Mouse (Mus musculus) CH12.LX (cell line): ENCODE measurements around the gene Os9. TPM values are rescaled to one million over a fixed set of nuclear protein-coding genes. Genes with fewer than 3 reads are reported as not detected.

Source experiments
- DNase-seq: peaks from one replicate; pipeline ENCODE4 v3.0.0-alpha.2; 2013; ENCODE audit errors: extremely low read depth
- H3K27ac ChIP-seq: 2 replicates; pipeline ENCODE4 v1.5.1; 2012; ENCODE audit warnings: low read depth, mild to moderate bottlenecking, control low read depth, moderate library complexity; ENCODE audit not compliant: insufficient read depth
- H3K27me3 ChIP-seq: replicated peaks from 2 replicates; pipeline ENCODE3; 2012; ENCODE audit warnings: inconsistent platforms
- H3K36me3 ChIP-seq, 2 experiments: replicated peaks in 1 of 2; 2 replicates each; pipeline versions ENCODE3 to v1.6.1; 2012; ENCODE audit warnings: inconsistent platforms in 1 of 2, low read length in 1 of 2, mild to moderate bottlenecking in 1 of 2, mixed read lengths in 1 of 2, moderate library complexity in 1 of 2; ENCODE audit not compliant: control insufficient read depth in 1 of 2, insufficient read depth in 1 of 2
- H3K4me1 ChIP-seq, 2 experiments: 2 replicates each; pipeline ENCODE4 v1.6.1; 2012; ENCODE audit warnings: inconsistent platforms in 1 of 2, moderate library complexity in 1 of 2; ENCODE audit not compliant: insufficient read depth in 2 of 2, control insufficient read depth in 1 of 2
- H3K4me2 ChIP-seq: 2 replicates; pipeline ENCODE4 v1.6.1; 2012; ENCODE audit warnings: low read depth, mild to moderate bottlenecking, control low read depth; ENCODE audit not compliant: poor library complexity, insufficient read depth, severe bottlenecking
- H3K4me3 ChIP-seq, 3 experiments: fragments of 150-350 bp in 1 of 3; sonication (generic) in 1 of 3; replicated peaks in 1 of 3; 2 replicates each; pipeline versions ENCODE3 to v1.5.1; 2011 to 2012; ENCODE audit warnings: low read depth in 2 of 3, low read length in 2 of 3, mild to moderate bottlenecking in 2 of 3, moderate library complexity in 2 of 3, control low read depth in 1 of 3, improper control_type of control experiment in 1 of 3, inconsistent platforms in 1 of 3, mixed read lengths in 1 of 3; ENCODE audit not compliant: poor library complexity in 1 of 3
- H3K79me2 ChIP-seq: replicated peaks from 2 replicates; pipeline ENCODE4 v1.6.1; 2012; ENCODE audit warnings: mild to moderate bottlenecking, moderate library complexity; ENCODE audit not compliant: control insufficient read depth, poor library complexity, insufficient read depth, severe bottlenecking; ENCODE audit errors: extremely low read depth
- H3K9ac ChIP-seq: 2 replicates; pipeline ENCODE4 v1.6.1; 2012; ENCODE audit warnings: low read depth, mild to moderate bottlenecking, control low read depth, moderate library complexity; ENCODE audit not compliant: insufficient read depth
- H3K9me3 ChIP-seq: replicated peaks from 2 replicates; pipeline ENCODE3; 2012; ENCODE audit warnings: low read length, inconsistent platforms, mixed read lengths
- CHD1 ChIP-seq: IDR thresholded peaks from 2 replicates; pipeline ENCODE4 v1.6.1; 2012; ENCODE audit warnings: low read depth, low read length, improper control_type of control experiment, inconsistent platforms
- CHD2 ChIP-seq: IDR thresholded peaks from 2 replicates; pipeline ENCODE4 v1.6.1; 2011; ENCODE audit warnings: low read length, improper control_type of control experiment
- CTCF ChIP-seq, 2 experiments: IDR thresholded peaks in 1 of 2; conservative IDR thresholded peaks in 1 of 2; 2 replicates each; pipeline ENCODE4 v1.5.1; 2011 to 2012; ENCODE audit warnings: low read depth in 2 of 2, low read length in 2 of 2, improper control_type of control experiment in 1 of 2, inconsistent platforms in 1 of 2, mild to moderate bottlenecking in 1 of 2, moderate library complexity in 1 of 2
- E2F4 ChIP-seq: IDR thresholded peaks from 2 replicates; pipeline ENCODE4 v1.6.1; 2011; ENCODE audit warnings: low read depth, low read length, improper control_type of control experiment; ENCODE audit not compliant: insufficient replicate concordance
- ELF1 ChIP-seq: IDR thresholded peaks from 2 replicates; pipeline ENCODE4 v1.6.1; 2014; ENCODE audit warnings: low read depth, mild to moderate bottlenecking, inconsistent platforms, low read length, improper control_type of control experiment
- EP300 ChIP-seq: IDR thresholded peaks from 2 replicates; pipeline ENCODE4 v1.6.1; 2011; ENCODE audit warnings: low read length, improper control_type of control experiment
- HCFC1 ChIP-seq: IDR thresholded peaks from 2 replicates; pipeline ENCODE4 v1.6.1; 2012; ENCODE audit warnings: low read depth, mild to moderate bottlenecking, inconsistent platforms, low read length, improper control_type of control experiment
- IRF4 ChIP-seq: IDR thresholded peaks from 2 replicates; pipeline ENCODE4 v1.6.1; 2014; ENCODE audit warnings: low read depth, mild to moderate bottlenecking, inconsistent platforms, low read length, improper control_type of control experiment
- JUND ChIP-seq: conservative IDR thresholded peaks from 2 replicates; pipeline ENCODE4 v1.6.1; 2011; ENCODE audit warnings: low read depth, low read length, improper control_type of control experiment
- KAT2A ChIP-seq: IDR thresholded peaks from 2 replicates; pipeline ENCODE4 v1.6.1; 2012; ENCODE audit warnings: low read length, improper control_type of control experiment, inconsistent platforms; ENCODE audit not compliant: insufficient replicate concordance
- MAFK ChIP-seq: IDR thresholded peaks from 2 replicates; pipeline ENCODE4 v1.6.1; 2011; ENCODE audit warnings: low read length, improper control_type of control experiment; ENCODE audit not compliant: insufficient replicate concordance
- MAX ChIP-seq: IDR thresholded peaks from 2 replicates; pipeline ENCODE4 v1.6.1; 2011; ENCODE audit warnings: low read length, improper control_type of control experiment
- MEF2A ChIP-seq: IDR thresholded peaks from 2 replicates; pipeline ENCODE4 v1.6.1; 2014; ENCODE audit warnings: low read depth, mild to moderate bottlenecking, inconsistent platforms, low read length, improper control_type of control experiment, borderline replicate concordance
- MXI1 ChIP-seq: IDR thresholded peaks from 2 replicates; pipeline ENCODE4 v1.6.1; 2011; ENCODE audit warnings: mild to moderate bottlenecking, low read depth, low read length, improper control_type of control experiment
- MYC ChIP-seq: IDR thresholded peaks from 2 replicates; pipeline ENCODE4 v1.6.1; 2011; ENCODE audit warnings: low read depth, mild to moderate bottlenecking, improper control_type of control experiment, low read length
- NELFE ChIP-seq: IDR thresholded peaks from 2 replicates; pipeline ENCODE4 v1.6.1; 2011; ENCODE audit warnings: low read depth, low read length, improper control_type of control experiment
- NRF1 ChIP-seq: IDR thresholded peaks from 2 replicates; pipeline ENCODE4 v1.6.1; 2014; ENCODE audit warnings: low read depth, mild to moderate bottlenecking, inconsistent platforms, low read length, improper control_type of control experiment, moderate library complexity
- PAX5 ChIP-seq: IDR thresholded peaks from 2 replicates; pipeline ENCODE4 v1.6.1; 2012; ENCODE audit warnings: low read length, inconsistent platforms, mixed read lengths
- POLR2A ChIP-seq: IDR thresholded peaks from 2 replicates; pipeline ENCODE4 v1.6.1; 2011; ENCODE audit warnings: low read depth, mild to moderate bottlenecking, improper control_type of control experiment, low read length
- POLR2AphosphoS2 ChIP-seq: IDR thresholded peaks from 2 replicates; pipeline ENCODE4 v1.6.1; 2011; ENCODE audit warnings: low read depth, low read length, improper control_type of control experiment
- SIN3A ChIP-seq: IDR thresholded peaks from 2 replicates; pipeline ENCODE4 v1.6.1; 2012; ENCODE audit warnings: low read length, improper control_type of control experiment, inconsistent platforms
- SMC3 ChIP-seq: IDR thresholded peaks from 2 replicates; pipeline ENCODE4 v1.6.1; 2011; ENCODE audit warnings: low read depth, low read length, improper control_type of control experiment
- TBP ChIP-seq: conservative IDR thresholded peaks from 2 replicates; pipeline ENCODE4 v1.6.1; 2011; ENCODE audit warnings: low read depth, low read length, improper control_type of control experiment
- TCF12 ChIP-seq: IDR thresholded peaks from 2 replicates; pipeline ENCODE4 v1.6.1; 2014; ENCODE audit warnings: low read depth, mild to moderate bottlenecking, inconsistent platforms, low read length, improper control_type of control experiment
- UBTF ChIP-seq: IDR thresholded peaks from 2 replicates; pipeline ENCODE4 v1.6.1; 2012; ENCODE audit warnings: low read depth, mild to moderate bottlenecking, inconsistent platforms, low read length, improper control_type of control experiment, moderate library complexity
- USF1 ChIP-seq: IDR thresholded peaks from 2 replicates; pipeline ENCODE4 v1.6.1; 2014; ENCODE audit warnings: low read depth, mild to moderate bottlenecking, inconsistent platforms, low read length, improper control_type of control experiment
- USF2 ChIP-seq: conservative IDR thresholded peaks from 2 replicates; pipeline ENCODE4 v1.6.1; 2011; ENCODE audit warnings: low read depth, low read length, improper control_type of control experiment
- ZC3H11A ChIP-seq: IDR thresholded peaks from 2 replicates; pipeline ENCODE4 v1.6.1; 2012; ENCODE audit warnings: low read depth, mild to moderate bottlenecking, inconsistent platforms, low read length, improper control_type of control experiment
- ZMIZ1 ChIP-seq: IDR thresholded peaks from 2 replicates; pipeline ENCODE4 v1.6.1; 2012; ENCODE audit warnings: low read depth, mild to moderate bottlenecking, inconsistent platforms, low read length, improper control_type of control experiment
- ZNF384 ChIP-seq: IDR thresholded peaks from 2 replicates; pipeline ENCODE4 v1.6.1; 2012; ENCODE audit warnings: low read depth, low read length, improper control_type of control experiment, inconsistent platforms
- dilution Hi-C: fragments of 300-500 bp; cut with MboI; formaldehyde crosslinking; loops from 2 replicates; pipeline ENCODE4 v1.14.3; 2020; ENCODE audit warnings: low sequenced_read_pairs; ENCODE audit not compliant: extremely low pct_unique_long_range_greater_than_20kb, extremely low pct_ligation_motif_present
- in situ Hi-C: fragments of 300-500 bp; cut with MboI; formaldehyde crosslinking; loops from 3 replicates; pipeline ENCODE4 v1.14.3; 2019; ENCODE audit warnings: low sequenced_read_pairs, low pct_ligation_motif_present, low pct_unique_long_range_greater_than_20kb, mixed read lengths
- polyA plus RNA-seq: library from polyadenylated mRNA; unstranded; fragments of >175 nt; gene quantifications from 2 replicates; pipeline ENCODE4 v1.2.1, GENCODE M21; 2012; ENCODE audit warnings: low read depth; ENCODE audit not compliant: insufficient read length
- total RNA-seq, 2 experiments: library from RNA; depleted of rRNA; stranded (reverse); fragments of 300-350 nt in 1 of 2; fragments of >200 nt in 1 of 2; gene quantifications; 2 replicates each; pipeline ENCODE4 v1.2.3; 2012 to 2014

The Os9 gene
- total and polyA plus RNA-seq, 3 experiments, result 42.8 to 82.7 (median 61.9) TPM

DNA sequence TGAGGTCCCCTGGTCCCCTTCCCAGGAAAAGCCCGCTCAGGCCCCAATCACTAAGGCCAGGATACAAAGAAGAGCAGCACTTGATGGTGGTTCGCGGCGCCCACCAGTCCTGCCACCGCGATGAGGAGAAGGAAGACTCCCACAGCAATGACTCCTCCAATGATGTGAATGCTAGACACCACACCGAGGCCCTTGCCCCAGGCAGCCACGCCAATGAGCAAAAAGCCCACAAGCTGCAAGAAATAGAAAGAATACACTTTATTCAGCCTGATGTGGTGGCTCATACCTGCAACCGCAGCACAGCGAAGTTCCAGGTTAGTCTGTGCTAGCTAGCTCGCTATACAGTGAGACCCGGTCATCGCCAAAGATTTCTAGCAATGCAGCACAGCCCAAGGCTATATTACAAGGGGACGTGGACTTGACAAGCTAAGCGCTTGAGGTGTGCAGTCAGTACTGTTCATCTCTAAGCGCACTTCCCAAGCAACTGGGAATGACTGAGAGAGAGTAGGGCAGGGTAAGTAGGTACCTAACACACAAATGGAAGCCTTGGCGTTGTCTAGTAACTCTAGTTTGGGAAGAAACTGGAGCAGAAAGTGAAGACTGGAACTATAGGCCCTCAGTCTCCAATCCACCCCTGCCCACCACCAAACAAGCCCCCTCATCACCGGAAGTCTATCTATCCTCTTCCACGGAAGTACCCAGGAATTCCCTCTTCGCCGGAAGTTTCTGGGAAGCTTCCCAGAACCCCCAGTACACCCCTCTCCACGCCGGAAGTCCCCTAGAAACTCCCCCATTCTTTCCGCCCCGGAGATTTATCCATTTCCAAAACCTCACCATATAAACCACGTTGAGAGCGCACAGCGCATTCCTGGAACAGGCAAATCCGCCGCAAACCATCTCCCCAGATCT is 51.4 kb downstream of the Os9 start:
- dilution Hi-C loops, result no loop called here
- Histone ChIP-seq H3K79me2 (peaks cover 16% of the 10 kb centered on the region), H3K27ac (peak overlapping the region; percentile 63), H3K4me1 (peaks cover 10 to 43% of the 10 kb centered on the region in 2 experiments), H3K4me3 (peak overlapping the region; percentile 66 to 87 (median 74)), H3K9ac (peak overlapping the region; percentile 97), H3K36me3 (peaks cover 37 to 42% of the 10 kb centered on the region in 2 experiments), H3K27me3 (no peaks in the 10 kb centered on the region), H3K9me3 (no peaks in the 10 kb centered on the region), H3K4me2 (peak overlapping the region; percentile 64)
- peak; percentile 27 for DNase-seq
- in situ Hi-C loops, result no loop called here
- TF ChIP-seq TBP (no peak), KAT2A (0 out of 2 replicates have a peak, but pooled peaks have one; percentile 19), ELF1 (peak; percentile 12; the same call in 1 of the 2 replicates), POLR2A (peak; percentile 34; the same call in 1 of the 2 replicates), SMC3 (no peak), PAX5 (no peak), TCF12 (peak; percentile 34; the same call in 1 of the 2 replicates), POLR2AphosphoS2 (0 out of 2 replicates have a peak, but pooled peaks have one; percentile 16), CHD2 (no peak), ZC3H11A (no peak)

- no peaks in the 10 kb centered on the region for H3K9me3 ChIP-seq
- H3K79me2 ChIP-seq, result peaks cover 26% of the 10 kb centered on the region
- no peak for DNase-seq
- H3K4me1 ChIP-seq, result peaks cover 10 to 43% of the 10 kb centered on the region in 2 experiments
- H3K36me3 ChIP-seq, result peaks cover 37 to 45% of the 10 kb centered on the region in 2 experiments
- no peak overlapping the region for H3K4me3 ChIP-seq
- H3K27ac ChIP-seq, result peak overlapping the region; percentile 63
- dilution Hi-C loops (no loop called here), in situ Hi-C loops (no loop called here)
- H3K27me3 ChIP-seq, result no peaks in the 10 kb centered on the region
- H3K9ac ChIP-seq, result no peak overlapping the region
- peak overlapping the region; percentile 64; the same call in 1 of the 2 replicates for H3K4me2 ChIP-seq
- TF ChIP-seq USF2, result no peak
- TF ChIP-seq UBTF, result no peak
- no peak for TF ChIP-seq ELF1
- no peak for TF ChIP-seq HCFC1
- TF ChIP-seq EP300, result peak; percentile 17; the same call in 1 of the 2 replicates
- no peak for TF ChIP-seq JUND
- no peak for TF ChIP-seq NELFE
- TF ChIP-seq SIN3A, result no peak
- no peak for TF ChIP-seq TCF12
- no peak for TF ChIP-seq ZC3H11A
- no peak for TF ChIP-seq CHD1
- peak; percentile 41 for TF ChIP-seq ZMIZ1
- no peak for TF ChIP-seq MYC
- TF ChIP-seq MAX, result no peak
- TF ChIP-seq IRF4, result no peak
- no peak for TF ChIP-seq MXI1
- TF ChIP-seq NRF1, result no peak
- TF ChIP-seq USF1, result no peak
- no peak; the same call in 1 of the 2 replicates for TF ChIP-seq POLR2A
- TF ChIP-seq CTCF (conservative IDR thresholded peaks at IDR 0.05 in 1 of 2, IDR thresholded peaks at IDR 0.05 in 1 of 2; ENCODE audit: low read depth in 2 of 2, low read length in 2 of 2), result no peak
- no peak for TF ChIP-seq MAFK
- no peak for TF ChIP-seq E2F4
- TF ChIP-seq MEF2A, result no peak
- no peak for TF ChIP-seq SMC3
- no peak for TF ChIP-seq ZNF384
Measured at GRCm38 (mm10) chr10:127068360-127069038, 52.4 kb downstream of the Os9 start.
